Mouse (Mus musculus): Measurements from ENCODE around the gene Kcng4. TPM values are rescaled to one million over a fixed set of nuclear protein-coding genes. Genes with fewer than 3 reads are reported as not detected.

The Kcng4 gene
- polyA plus RNA-seq, 1 experiment from 2014 or later = 0.13 TPM

GRCm38 (mm10) chr8:119636766-119637165 lies 1.3 kb upstream of the Kcng4 start:
- Histone ChIP-seq H3K27me3 (replicated peaks) (peaks cover 9% of the 10 kb centered on the region), H3K9ac (no peak overlapping the region), H3K4me2 (replicated peaks) (no peak overlapping the region), H3K9me3 (no peaks in the 10 kb centered on the region), H3K4me1 (replicated peaks) (peaks cover 17% of the 10 kb centered on the region), H3K4me3 (replicated peaks) (no peak overlapping the region), H3K27ac (no peak overlapping the region), H3K36me3 (no peaks in the 10 kb centered on the region)
- ATAC-seq = no peak
- WGBS = 54% methylated on average over 7 of the region's 7 CpGs

DNA sequence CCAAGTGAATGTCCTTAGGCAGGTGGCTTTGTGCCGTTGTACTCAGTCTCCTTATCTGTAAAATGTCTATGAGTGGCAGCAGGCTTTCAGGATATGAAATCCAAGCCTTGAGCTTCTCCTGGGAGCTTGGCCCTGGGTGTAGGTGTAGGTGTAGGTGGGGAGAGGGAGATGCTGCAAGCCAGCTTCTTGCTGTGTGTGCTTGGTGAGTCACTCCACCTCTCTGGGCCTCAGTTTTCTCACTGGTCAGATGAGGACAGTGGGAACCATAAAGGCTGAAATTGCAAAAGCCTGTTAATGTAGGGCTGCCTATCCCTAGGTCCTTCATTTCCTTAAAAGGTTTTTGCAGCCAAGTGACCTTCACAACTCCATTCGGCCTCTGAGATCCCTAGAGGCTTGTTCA lies 478 bp upstream of the Kcng4 start:
- H3K4me1 ChIP-seq (replicated peaks) = peaks cover 21% of the 10 kb centered on the region
- no peaks in the 10 kb centered on the region for H3K36me3 ChIP-seq
- H3K27me3 ChIP-seq (replicated peaks) = peaks cover 9% of the 10 kb centered on the region
- H3K4me3 ChIP-seq (replicated peaks) = no peak overlapping the region
- H3K9ac ChIP-seq = no peak overlapping the region
- H3K27ac ChIP-seq = no peak overlapping the region
- no peaks in the 10 kb centered on the region for H3K9me3 ChIP-seq
- WGBS = 59% methylated on average over 2 of the region's 2 CpGs
- H3K4me2 ChIP-seq (replicated peaks) = no peak overlapping the region
- ATAC-seq = no peak

GRCm38 (mm10) chr8:119634616-119635336 lies 704 bp downstream of the Kcng4 start:
- Histone ChIP-seq H3K9ac (no peak overlapping the region), H3K9me3 (no peaks in the 10 kb centered on the region), H3K4me3 (replicated peaks) (no peak overlapping the region), H3K36me3 (no peaks in the 10 kb centered on the region), H3K27ac (no peak overlapping the region), H3K4me1 (replicated peaks) (peaks cover 24% of the 10 kb centered on the region), H3K4me2 (replicated peaks) (no peak overlapping the region), H3K27me3 (replicated peaks) (peaks cover 9% of the 10 kb centered on the region)
- WGBS = 39% methylated on average over 14 of the region's 14 CpGs
- ATAC-seq = no peak

GRCm38 (mm10) chr8:119632909-119633308 lies 2.6 kb downstream of the Kcng4 start:
- no peaks in the 10 kb centered on the region for H3K36me3 ChIP-seq
- no peak overlapping the region for H3K9ac ChIP-seq
- no peak overlapping the region for H3K4me3 ChIP-seq (replicated peaks)
- peaks cover 9% of the 10 kb centered on the region for H3K27me3 ChIP-seq (replicated peaks)
- H3K4me1 ChIP-seq (replicated peaks) = peaks cover 24% of the 10 kb centered on the region
- no peaks in the 10 kb centered on the region for H3K9me3 ChIP-seq
- WGBS = 58% methylated on average over 29 of the region's 29 CpGs
- ATAC-seq = no peak
- H3K27ac ChIP-seq = no peak overlapping the region
- H3K4me2 ChIP-seq (replicated peaks) = 0 out of 2 replicates have a peak overlapping the region, but pooled peaks have one; percentile 5

DNA sequence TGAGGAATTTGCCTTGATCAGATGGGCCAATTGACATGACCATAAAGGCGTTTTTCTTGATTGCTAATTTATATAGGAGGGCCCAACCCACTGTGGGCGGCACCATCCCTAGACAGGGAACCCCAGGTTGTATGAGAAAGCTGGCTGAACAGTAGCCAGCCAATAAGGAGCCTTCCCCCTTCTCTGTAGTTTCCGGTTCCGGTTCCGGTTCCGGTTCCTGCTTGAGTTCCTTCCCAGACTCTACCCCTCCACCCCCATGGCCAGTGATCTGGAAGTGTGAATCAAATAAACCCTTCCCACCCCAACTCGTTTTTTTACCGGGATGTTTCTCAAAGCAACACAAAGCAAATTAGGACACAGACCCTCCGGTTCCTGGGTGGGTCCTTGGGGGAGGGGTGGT lies 3.2 kb downstream of the Kcng4 start:
- Histone ChIP-seq H3K27ac (no peak overlapping the region), H3K4me3 (replicated peaks) (no peak overlapping the region), H3K9me3 (no peaks in the 10 kb centered on the region), H3K4me2 (replicated peaks) (no peak overlapping the region), H3K4me1 (replicated peaks) (peaks cover 24% of the 10 kb centered on the region), H3K27me3 (replicated peaks) (peaks cover 9% of the 10 kb centered on the region), H3K9ac (no peak overlapping the region), H3K36me3 (no peaks in the 10 kb centered on the region)
- no peak for ATAC-seq
- 83% methylated on average over 9 of the region's 9 CpGs for WGBS

DNA sequence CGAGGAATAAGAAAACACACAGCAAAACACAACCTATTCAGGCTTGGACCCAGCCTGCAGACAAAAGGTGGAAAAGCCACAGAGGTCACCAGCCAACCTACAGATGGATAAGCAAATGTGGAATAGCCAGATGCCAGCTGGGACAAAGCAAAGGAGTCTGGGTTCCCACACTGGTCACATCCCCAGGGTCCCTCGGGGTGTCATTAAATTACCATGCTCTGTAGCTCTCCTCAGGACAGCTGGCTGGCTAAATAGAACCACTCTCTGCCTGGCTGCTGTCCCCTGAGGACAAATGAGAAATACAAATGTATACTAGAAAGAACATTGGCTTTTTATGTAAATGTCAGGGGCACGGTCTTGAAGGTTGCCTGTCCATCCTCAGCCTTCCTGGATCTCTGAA lies 4.6 kb downstream of the Kcng4 start:
- Histone ChIP-seq H3K27ac (no peak overlapping the region), H3K27me3 (replicated peaks) (peaks cover 9% of the 10 kb centered on the region), H3K4me2 (replicated peaks) (no peak overlapping the region), H3K9ac (no peak overlapping the region), H3K36me3 (no peaks in the 10 kb centered on the region), H3K9me3 (no peaks in the 10 kb centered on the region), H3K4me1 (replicated peaks) (peaks cover 18% of the 10 kb centered on the region), H3K4me3 (replicated peaks) (no peak overlapping the region)
- WGBS = 33% methylated on average over 3 of the region's 3 CpGs
- no peak for ATAC-seq

DNA sequence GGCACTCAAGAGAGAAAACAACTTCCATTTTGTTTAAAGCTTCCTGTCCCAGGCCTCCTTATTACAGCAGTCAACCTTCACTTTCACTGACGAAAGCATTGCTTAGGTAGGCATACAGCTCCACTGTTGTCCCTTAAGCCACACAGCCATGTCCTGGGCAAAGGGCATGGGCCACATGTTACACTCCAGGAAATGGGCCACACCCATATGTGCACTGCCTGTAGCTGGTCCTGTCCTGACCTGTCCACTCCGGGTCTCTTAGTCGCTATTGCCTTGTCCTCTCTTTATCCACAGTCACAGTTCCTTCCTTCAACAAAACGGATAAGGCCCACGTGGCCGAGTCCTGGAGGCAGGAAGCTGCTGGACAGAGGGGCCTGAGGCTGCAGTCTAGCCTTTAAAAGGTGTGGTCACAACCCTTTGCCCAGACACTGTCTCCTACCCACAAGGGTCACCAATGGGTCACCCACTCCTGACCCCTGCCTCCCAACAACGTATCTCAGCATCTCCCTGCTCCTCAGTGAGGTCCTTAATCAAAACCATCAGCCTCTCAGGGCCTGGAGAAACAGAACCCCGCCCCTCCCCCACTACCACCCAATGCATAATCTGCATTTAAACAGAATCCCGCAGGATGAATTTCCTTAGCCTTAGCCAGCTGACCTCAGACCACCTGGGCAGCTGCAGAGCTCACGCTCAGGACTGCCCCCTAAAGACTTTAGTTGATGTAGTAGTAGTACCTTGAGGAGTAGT lies 7.7 kb downstream of the Kcng4 start:
- H3K27ac ChIP-seq = no peak overlapping the region
- H3K4me1 ChIP-seq (replicated peaks) = peaks cover 6% of the 10 kb centered on the region; the same call in 1 of the 2 replicates
- H3K36me3 ChIP-seq = no peaks in the 10 kb centered on the region
- no peak overlapping the region for H3K9ac ChIP-seq
- no peaks in the 10 kb centered on the region for H3K9me3 ChIP-seq
- WGBS = 42% methylated on average over 10 of the region's 10 CpGs
- ATAC-seq = peak; percentile 74
- no peak overlapping the region for H3K4me2 ChIP-seq (replicated peaks)
- H3K4me3 ChIP-seq (replicated peaks) = no peak overlapping the region
- H3K27me3 ChIP-seq (replicated peaks) = peaks cover 1% of the 10 kb centered on the region

- Histone ChIP-seq H3K27ac (no peak overlapping the region), H3K9me3 (no peaks in the 10 kb centered on the region), H3K27me3 (replicated peaks) (no peaks in the 10 kb centered on the region), H3K9ac (no peak overlapping the region), H3K4me2 (replicated peaks) (no peak overlapping the region), H3K4me1 (replicated peaks) (peaks cover 6% of the 10 kb centered on the region; the same call in 1 of the 2 replicates), H3K4me3 (replicated peaks) (no peak overlapping the region), H3K36me3 (no peaks in the 10 kb centered on the region)
- WGBS = 89% methylated on average over 7 of the region's 7 CpGs
- ATAC-seq = no peak
Observed at GRCm38 (mm10) chr8:119627199-119627598, 8.3 kb downstream of the Kcng4 start.

GRCm38 (mm10) chr8:119625788-119626187 lies 9.7 kb downstream of the Kcng4 start:
- Histone ChIP-seq H3K27me3 (replicated peaks) (no peaks in the 10 kb centered on the region), H3K4me3 (replicated peaks) (no peak overlapping the region), H3K4me2 (replicated peaks) (no peak overlapping the region), H3K9me3 (no peaks in the 10 kb centered on the region), H3K9ac (no peak overlapping the region), H3K4me1 (replicated peaks) (0 out of 2 replicates have a peak, but pooled peaks cover under 1% of the 10 kb centered on the region), H3K27ac (no peak overlapping the region), H3K36me3 (no peaks in the 10 kb centered on the region)
- ATAC-seq = no peak
- WGBS = 76% methylated on average over 22 of the region's 22 CpGs

- 89% methylated on average over 7 of the region's 7 CpGs for WGBS
- Histone ChIP-seq H3K4me3 (replicated peaks) (no peak overlapping the region), H3K9me3 (no peaks in the 10 kb centered on the region), H3K27ac (no peak overlapping the region), H3K4me2 (replicated peaks) (no peak overlapping the region), H3K4me1 (replicated peaks) (no peaks in the 10 kb centered on the region), H3K36me3 (no peaks in the 10 kb centered on the region), H3K9ac (no peak overlapping the region), H3K27me3 (replicated peaks) (no peaks in the 10 kb centered on the region)
- no peak for ATAC-seq
Observed at GRCm38 (mm10) chr8:119624916-119625315, 10.6 kb downstream of the Kcng4 start.

GRCm38 (mm10) chr8:119623744-119624143 lies 11.7 kb downstream of the Kcng4 start:
- no peaks in the 10 kb centered on the region for H3K9me3 ChIP-seq
- H3K4me2 ChIP-seq (replicated peaks) = no peak overlapping the region
- H3K36me3 ChIP-seq = no peaks in the 10 kb centered on the region
- no peaks in the 10 kb centered on the region for H3K4me1 ChIP-seq (replicated peaks)
- no peak overlapping the region for H3K4me3 ChIP-seq (replicated peaks)
- no peak overlapping the region for H3K27ac ChIP-seq
- H3K27me3 ChIP-seq (replicated peaks) = no peaks in the 10 kb centered on the region
- no peak for ATAC-seq
- H3K9ac ChIP-seq = no peak overlapping the region
- 79% methylated on average over 1 of the region's 1 CpGs for WGBS

GRCm38 (mm10) chr8:119623061-119623460 lies 12.4 kb downstream of the Kcng4 start:
- no peaks in the 10 kb centered on the region for H3K27me3 ChIP-seq (replicated peaks)
- H3K36me3 ChIP-seq = no peaks in the 10 kb centered on the region
- no peaks in the 10 kb centered on the region for H3K9me3 ChIP-seq
- WGBS = 86% methylated on average over 8 of the region's 8 CpGs
- H3K4me3 ChIP-seq (replicated peaks) = no peak overlapping the region
- H3K4me1 ChIP-seq (replicated peaks) = no peaks in the 10 kb centered on the region
- H3K27ac ChIP-seq = no peak overlapping the region
- no peak overlapping the region for H3K9ac ChIP-seq
- no peak overlapping the region for H3K4me2 ChIP-seq (replicated peaks)
- no peak for ATAC-seq

DNA sequence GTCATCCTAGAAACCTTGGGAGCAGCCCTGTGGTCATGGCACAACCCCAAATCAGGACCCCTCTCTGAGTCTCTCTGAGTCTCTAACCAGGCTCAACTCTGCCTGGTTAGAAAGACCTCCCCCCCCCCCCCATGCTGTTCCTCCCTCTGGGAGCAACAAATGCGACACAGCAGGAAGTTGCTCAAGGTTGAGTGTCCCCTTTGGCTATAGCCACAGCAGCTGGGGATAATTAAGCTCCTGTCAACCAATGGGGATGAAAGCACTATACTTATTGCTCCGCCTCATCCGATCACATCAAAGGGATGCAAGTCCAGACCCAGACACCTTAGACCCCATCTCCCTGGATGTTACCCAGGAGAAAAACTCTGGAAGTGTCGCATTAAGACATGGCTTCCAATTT lies 12.9 kb downstream of the Kcng4 start:
- Histone ChIP-seq H3K4me3 (replicated peaks) (no peak overlapping the region), H3K9ac (no peak overlapping the region), H3K9me3 (no peaks in the 10 kb centered on the region), H3K4me2 (replicated peaks) (no peak overlapping the region), H3K27ac (no peak overlapping the region), H3K4me1 (replicated peaks) (no peaks in the 10 kb centered on the region), H3K36me3 (no peaks in the 10 kb centered on the region), H3K27me3 (replicated peaks) (no peaks in the 10 kb centered on the region)
- no peak for ATAC-seq
- 73% methylated on average over 4 of the region's 4 CpGs for WGBS
